Mouse (Mus musculus) central nervous system, embryonic 18 days (tissue): ENCODE results near the gene Gemin8. TPM values are rescaled to one million over a fixed set of nuclear protein-coding genes. Genes with fewer than 3 reads are reported as not detected.

Experiments used
- polyA plus RNA-seq: library from polyadenylated mRNA; depleted of rRNA; stranded (reverse); fragments of >200 nt; gene quantifications from 2 replicates; pipeline ENCODE4 v1.2.3, GENCODE M21; 2012; rRNA removed

The Gemin8 gene
- polyA plus RNA-seq, result 12.5 and 14.0 TPM in 2 replicates

GRCm38 (mm10) chrX:166169892-166170799, at the start of gene Gemin8:
Gemin8 (plus strand) TSS chrX:166170454.

GRCm38 (mm10) chrX:166238831-166239460, 68.7 kb downstream of the Gemin8 start, which contains the start of gene Gpm6b:
Gpm6b (plus strand) TSS chrX:166238911.

Other genes starting within 250 kb of the Gemin8 start
- 299 and 301 TPM in 2 replicates for gene Gpm6b, start 68.5 kb downstream of the Gemin8 start, polyA plus RNA-seq